Mouse (Mus musculus): ENCODE measurements around the gene Tmem200a. TPM values are rescaled to one million over a fixed set of nuclear protein-coding genes. Genes with fewer than 3 reads are reported as not detected.
"Not testable (repeated sequence)": the region's sequence is repeated elsewhere in the genome, so short reads cannot be mapped to it uniquely, and the experiment has no call there.

Gene Tmem200a
- polyA plus RNA-seq, 1 experiment from 2014 or later = 20.9 TPM

GRCm38 (mm10) chr10:25927553-25928447 lies 151.1 kb downstream of the Tmem200a start:
- ATAC-seq (ENCODE audit: insufficient number of reproducible peaks, insufficient read depth, low FRiP score, low TSS enrichment) = 0 out of 2 replicates have a peak, but pooled peaks have one; percentile 24
- Histone ChIP-seq H3K4me2 (replicated peaks) (no peak overlapping the region), H3K27ac (peak overlapping the region; percentile 73; the same call in 1 of the 2 replicates), H3K4me3 (no peak overlapping the region), H3K9ac (no peak overlapping the region), H3K9me3 (no peaks in the 10 kb centered on the region), H3K27me3 (no peaks in the 10 kb centered on the region), H3K36me3 (no peaks in the 10 kb centered on the region), H3K4me1 (peaks cover 38% of the 10 kb centered on the region)
- 22% methylated on average over 11 of the region's 11 CpGs for WGBS

- no peak for ATAC-seq (ENCODE audit: insufficient number of reproducible peaks, insufficient read depth, low FRiP score, low TSS enrichment)
- Histone ChIP-seq H3K9ac (no peak overlapping the region), H3K4me2 (replicated peaks) (no peak overlapping the region), H3K4me3 (no peak overlapping the region), H3K9me3 (no peaks in the 10 kb centered on the region), H3K27me3 (no peaks in the 10 kb centered on the region), H3K4me1 (no peaks in the 10 kb centered on the region), H3K36me3 (no peaks in the 10 kb centered on the region), H3K27ac (no peak overlapping the region)
- WGBS = 50% methylated on average over 4 of the region's 4 CpGs
Observed at GRCm38 (mm10) chr10:25920640-25921278, 158.1 kb downstream of the Tmem200a start.

- H3K36me3 ChIP-seq = no peaks in the 10 kb centered on the region
- H3K9me3 ChIP-seq = no peaks in the 10 kb centered on the region
- no peaks in the 10 kb centered on the region for H3K27me3 ChIP-seq
- no peak overlapping the region for H3K9ac ChIP-seq
- no peak overlapping the region for H3K4me3 ChIP-seq
- WGBS = 81% methylated on average over 2 of the region's 2 CpGs
- H3K4me1 ChIP-seq = no peaks in the 10 kb centered on the region
- H3K4me2 ChIP-seq (replicated peaks) = no peak overlapping the region
- no peak overlapping the region for H3K27ac ChIP-seq
- ATAC-seq (ENCODE audit: insufficient number of reproducible peaks, insufficient read depth, low FRiP score, low TSS enrichment) = no peak
Observed at GRCm38 (mm10) chr10:25918103-25918502, 160.7 kb downstream of the Tmem200a start.

- no peaks in the 10 kb centered on the region for H3K4me1 ChIP-seq
- no peaks in the 10 kb centered on the region for H3K36me3 ChIP-seq
- ATAC-seq (ENCODE audit: insufficient number of reproducible peaks, insufficient read depth, low FRiP score, low TSS enrichment) = no peak
- no peak overlapping the region for H3K4me3 ChIP-seq
- H3K27ac ChIP-seq = no peak overlapping the region
- 42% methylated on average over 6 of the region's 6 CpGs for WGBS
- no peaks in the 10 kb centered on the region for H3K9me3 ChIP-seq
- H3K4me2 ChIP-seq (replicated peaks) = no peak overlapping the region
- no peak overlapping the region for H3K9ac ChIP-seq
- no peaks in the 10 kb centered on the region for H3K27me3 ChIP-seq
Observed at GRCm38 (mm10) chr10:25910270-25910669, 168.6 kb downstream of the Tmem200a start.

- H3K27ac ChIP-seq = no peak overlapping the region
- H3K4me1 ChIP-seq = no peaks in the 10 kb centered on the region
- no peaks in the 10 kb centered on the region for H3K9me3 ChIP-seq
- no peaks in the 10 kb centered on the region for H3K36me3 ChIP-seq
- no peaks in the 10 kb centered on the region for H3K27me3 ChIP-seq
- 64% methylated on average over 10 of the region's 10 CpGs for WGBS
- H3K9ac ChIP-seq = no peak overlapping the region
- no peak overlapping the region for H3K4me2 ChIP-seq (replicated peaks)
- ATAC-seq (ENCODE audit: insufficient number of reproducible peaks, insufficient read depth, low FRiP score, low TSS enrichment) = no peak
- H3K4me3 ChIP-seq = no peak overlapping the region
Observed at GRCm38 (mm10) chr10:25908027-25909012, 170.5 kb downstream of the Tmem200a start.

- ATAC-seq (ENCODE audit: insufficient number of reproducible peaks, insufficient read depth, low FRiP score, low TSS enrichment) = not testable (repeated sequence)
- WGBS = 88% methylated on average over 5 of the region's 5 CpGs
Observed at GRCm38 (mm10) chr10:25894126-25894525, 184.7 kb downstream of the Tmem200a start.

GRCm38 (mm10) chr10:25887225-25887624 lies 191.6 kb downstream of the Tmem200a start:
- Histone ChIP-seq H3K9me3 (no peaks in the 10 kb centered on the region), H3K36me3 (no peaks in the 10 kb centered on the region), H3K9ac (no peak overlapping the region), H3K4me1 (0 out of 2 replicates have a peak, but pooled peaks cover 4% of the 10 kb centered on the region), H3K27me3 (no peaks in the 10 kb centered on the region), H3K4me2 (replicated peaks) (no peak overlapping the region), H3K4me3 (no peak overlapping the region), H3K27ac (no peak overlapping the region)
- 29% methylated on average over 6 of the region's 6 CpGs for WGBS
- no peak for ATAC-seq (ENCODE audit: insufficient number of reproducible peaks, insufficient read depth, low FRiP score, low TSS enrichment)

More at GRCm38 (mm10) chr10:25894126-25894525, 184.7 kb downstream of the Tmem200a start:
- H3K9me3 ChIP-seq; H3K27ac ChIP-seq; H3K36me3 ChIP-seq; H3K4me2 ChIP-seq (replicated peaks); H3K9ac ChIP-seq; H3K27me3 ChIP-seq; H3K4me1 ChIP-seq; H3K4me3 ChIP-seq: not testable (repeated sequence)

- H3K9me3 ChIP-seq = no peaks in the 10 kb centered on the region
Observed at GRCm38 (mm10) chr10:25884512-25884911, 194.3 kb downstream of the Tmem200a start.

GRCm38 (mm10) chr10:25877731-25878130 lies 201.1 kb downstream of the Tmem200a start:
- Histone ChIP-seq H3K36me3 (no peaks in the 10 kb centered on the region), H3K9me3 (no peaks in the 10 kb centered on the region), H3K4me3 (no peak overlapping the region), H3K27me3 (no peaks in the 10 kb centered on the region), H3K27ac (no peak overlapping the region), H3K4me2 (replicated peaks) (no peak overlapping the region), H3K9ac (no peak overlapping the region), H3K4me1 (peaks cover 3% of the 10 kb centered on the region; the same call in 1 of the 2 replicates)
- no peak for ATAC-seq (ENCODE audit: insufficient number of reproducible peaks, insufficient read depth, low FRiP score, low TSS enrichment)
- 21% methylated on average over 2 of the region's 2 CpGs for WGBS

More at GRCm38 (mm10) chr10:25884512-25884911, 194.3 kb downstream of the Tmem200a start:
- H3K27ac ChIP-seq = no peak overlapping the region
- no peak overlapping the region for H3K9ac ChIP-seq
- H3K4me1 ChIP-seq = 0 out of 2 replicates have a peak, but pooled peaks cover 4% of the 10 kb centered on the region
- 87% methylated on average over 2 of the region's 2 CpGs for WGBS
- no peaks in the 10 kb centered on the region for H3K27me3 ChIP-seq
- no peak overlapping the region for H3K4me2 ChIP-seq (replicated peaks)
- no peak for ATAC-seq (ENCODE audit: insufficient number of reproducible peaks, insufficient read depth, low FRiP score, low TSS enrichment)
- H3K36me3 ChIP-seq = no peaks in the 10 kb centered on the region
- no peak overlapping the region for H3K4me3 ChIP-seq

- no peak overlapping the region for H3K4me2 ChIP-seq (replicated peaks)
- H3K27me3 ChIP-seq = no peaks in the 10 kb centered on the region
- no peak overlapping the region for H3K27ac ChIP-seq
- H3K36me3 ChIP-seq = no peaks in the 10 kb centered on the region
- no peak overlapping the region for H3K9ac ChIP-seq
- no peaks in the 10 kb centered on the region for H3K9me3 ChIP-seq
- WGBS = 71% methylated on average over 3 of the region's 3 CpGs
- H3K4me3 ChIP-seq = no peak overlapping the region
- H3K4me1 ChIP-seq = peaks cover 3% of the 10 kb centered on the region; the same call in 1 of the 2 replicates
- no peak for ATAC-seq (ENCODE audit: insufficient number of reproducible peaks, insufficient read depth, low FRiP score, low TSS enrichment)
Observed at GRCm38 (mm10) chr10:25876809-25877208, 202.0 kb downstream of the Tmem200a start.

- no peaks in the 10 kb centered on the region for H3K9me3 ChIP-seq
- 50% methylated on average over 6 of the region's 6 CpGs for WGBS
- H3K27ac ChIP-seq = no peak overlapping the region
- H3K4me1 ChIP-seq = no peaks in the 10 kb centered on the region
- no peak overlapping the region for H3K9ac ChIP-seq
- H3K4me2 ChIP-seq (replicated peaks) = no peak overlapping the region
- H3K36me3 ChIP-seq = no peaks in the 10 kb centered on the region
- no peaks in the 10 kb centered on the region for H3K27me3 ChIP-seq
- no peak overlapping the region for H3K4me3 ChIP-seq
- ATAC-seq (ENCODE audit: insufficient number of reproducible peaks, insufficient read depth, low FRiP score, low TSS enrichment) = peak; percentile 47; the same call in 1 of the 2 replicates
Observed at GRCm38 (mm10) chr10:25868739-25869138, 210.1 kb downstream of the Tmem200a start.
